Mouse (Mus musculus) heart, adult 2 months (tissue): ENCODE measurements at regions not wholly inside any gene's neighbourhood (a gene's known extent, or its start where the extent isn't known, plus 50 kb on each side); places are given as distances from the start of the nearest gene placed in this dataset.

Experiments
- CTCF ChIP-seq: fragments of 200-600 bp; IDR thresholded peaks from 2 replicates; pipeline ENCODE4 v1.8.1; 2022; ENCODE audit warnings: antibody characterized with exemption, mild to moderate bottlenecking, moderate library complexity
- EP300 ChIP-seq: fragments of 200-500 bp; IDR thresholded peaks from 2 replicates; pipeline ENCODE4 v1.6.1; 2011; ENCODE audit warnings: low read depth, low read length, control low read depth; ENCODE audit not compliant: insufficient read depth
- POLR2A ChIP-seq: fragments of 200-500 bp; IDR thresholded peaks from 2 replicates; pipeline ENCODE4 v1.6.1; 2011; ENCODE audit warnings: mild to moderate bottlenecking, low read depth, low read length, control low read depth; ENCODE audit not compliant: insufficient read depth

DNA sequence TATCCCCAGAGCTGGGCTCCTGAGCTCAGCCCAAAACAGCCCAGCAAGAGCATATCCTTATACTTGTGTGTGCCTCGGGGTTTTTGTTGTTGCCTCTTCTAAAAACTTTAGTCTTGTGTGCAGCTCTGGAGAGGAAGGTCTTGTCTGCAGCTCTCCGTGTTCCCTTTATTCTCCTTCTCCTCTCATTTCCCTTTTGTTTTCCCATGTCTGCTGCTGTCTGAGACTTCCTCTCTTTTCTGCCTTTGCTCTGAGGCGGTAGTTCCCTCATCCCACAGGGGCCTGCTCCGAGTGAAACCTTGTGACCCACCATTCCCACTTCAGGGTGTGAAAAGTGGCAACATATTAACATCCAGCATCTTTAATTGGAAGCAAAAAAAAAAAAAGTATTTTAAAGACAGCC is 51.5 kb upstream of the Bach2 start:
- TF ChIP-seq CTCF (no peak), POLR2A (no peak), EP300 (no peak)
